Mouse (Mus musculus) liver, embryonic 14.5 days (tissue): ENCODE measurements around the gene Cym. TPM values are rescaled to one million over a fixed set of nuclear protein-coding genes. Genes with fewer than 3 reads are reported as not detected.

Experiments used
- ATAC-seq: fragments of 200-750 bp; cut with Nextera tagmentation; 2 replicates; pipeline ENCODE4 v1.8.0; 2017; ENCODE audit warnings: moderate number of reproducible peaks, mild to moderate bottlenecking, moderate library complexity; ENCODE audit not compliant: insufficient read depth
- DNase-seq, 3 experiments: peaks; one replicate each; pipeline ENCODE4 v3.0.0-alpha.2; 2012 to 2013; ENCODE audit warnings: low read depth in 3 of 3, low spot score in 3 of 3
- H3K27ac ChIP-seq: fragments of 300-500 bp; sonication (generic); 2 replicates; pipeline ENCODE4 v1.5.1; 2014; ENCODE audit warnings: moderate library complexity, mild to moderate bottlenecking, control low read depth, inconsistent platforms
- H3K27me3 ChIP-seq: fragments of 300-500 bp; sonication (generic); 2 replicates; pipeline ENCODE4 v1.6.1; 2014; ENCODE audit warnings: mild to moderate bottlenecking, low read length, moderate library complexity; ENCODE audit not compliant: control insufficient read depth, insufficient read depth
- H3K36me3 ChIP-seq: fragments of 300-500 bp; sonication (generic); replicated peaks from 2 replicates; pipeline ENCODE4 v1.6.1; 2014; ENCODE audit warnings: low read depth; ENCODE audit not compliant: control insufficient read depth, insufficient read depth
- H3K4me1 ChIP-seq, 2 experiments: fragments of 200-500 bp in 1 of 2; fragments of 300-500 bp in 1 of 2; sonication (generic) in 1 of 2; replicated peaks; 2 replicates each; pipeline ENCODE4 v1.6.1; 2012 to 2014; ENCODE audit warnings: antibody characterized with exemption in 1 of 2, inconsistent platforms in 1 of 2, low read length in 1 of 2; ENCODE audit not compliant: control insufficient read depth in 2 of 2, insufficient read depth in 2 of 2
- H3K4me2 ChIP-seq: fragments of 300-500 bp; sonication (generic); 2 replicates; pipeline ENCODE4 v1.6.1; 2014; ENCODE audit warnings: low read depth, mild to moderate bottlenecking, control low read depth, moderate library complexity
- H3K4me3 ChIP-seq, 2 experiments: fragments of 200-500 bp in 1 of 2; fragments of 300-500 bp in 1 of 2; sonication (generic) in 1 of 2; 2 replicates each; pipeline ENCODE4 v1.5.1; 2012 to 2014; ENCODE audit warnings: low read depth in 2 of 2, low read length in 2 of 2, mild to moderate bottlenecking in 2 of 2, control low read depth in 1 of 2, inconsistent platforms in 1 of 2, moderate library complexity in 1 of 2; ENCODE audit not compliant: insufficient read depth in 1 of 2
- H3K9ac ChIP-seq: fragments of 300-500 bp; sonication (generic); replicated peaks from 2 replicates; pipeline ENCODE4 v1.6.1; 2014; ENCODE audit warnings: mild to moderate bottlenecking, control low read depth, moderate library complexity
- H3K9me3 ChIP-seq: fragments of 300-500 bp; sonication (generic); 2 replicates; pipeline ENCODE4 v1.6.1; 2016; ENCODE audit warnings: low read length, mixed read lengths; ENCODE audit not compliant: control insufficient read depth
- CTCF ChIP-seq: IDR thresholded peaks from 2 replicates; pipeline ENCODE4 v1.5.1; 2016; ENCODE audit warnings: antibody characterized with exemption, low read depth, control low read depth
- EP300 ChIP-seq: IDR thresholded peaks from 2 replicates; pipeline ENCODE4 v1.6.1; 2016; ENCODE audit warnings: antibody characterized with exemption, low read depth
- WGBS: fragments of 180-500 bp; shearing (Covaris S2); extraction: QIAGEN DNeasy Blood & Tissue Kit; methylation state at CpG from one replicate; pipeline ENCODE4 v1.1.7; 2014; ENCODE audit not compliant: insufficient replicate concordance; 5-methylcytosine and 5-hydroxymethylcytosine counted together
- polyA plus RNA-seq, 2 experiments: library from polyadenylated mRNA; depleted of rRNA in 1 of 2; stranded (reverse) in 1 of 2; unstranded in 1 of 2; fragments of >200 nt; fragmentation: Nextera tagmentation in 1 of 2; extraction: Ambion mirVana in 1 of 2; gene quantifications; 2 replicates each; pipeline versions ENCODE4 v1.2.1 to v1.2.3; 2012 to 2014

The Cym gene
- polyA plus RNA-seq, 2 experiments, result 0.08 to 0.20 TPM

DNA sequence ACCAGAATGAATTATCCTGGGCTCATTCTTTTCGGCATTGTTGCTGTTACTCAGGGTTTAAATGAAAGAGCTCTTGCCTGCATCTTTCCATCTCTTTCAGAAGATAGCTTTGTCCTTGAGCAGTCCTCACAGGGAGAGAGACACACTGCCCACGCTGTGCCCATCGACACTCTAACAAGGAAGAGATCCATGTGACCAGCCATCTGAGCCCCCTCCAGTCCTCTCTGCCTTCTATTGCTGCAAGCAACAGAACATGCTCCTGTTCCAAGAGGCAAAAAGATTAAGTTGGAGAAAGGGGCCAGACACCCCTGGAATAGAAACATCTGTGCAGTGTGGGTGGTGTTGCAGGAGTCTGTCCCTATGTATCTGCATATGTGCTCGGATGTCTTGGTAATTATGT, 34.5 kb downstream of the Cym start:
- DNase-seq, result no peak
- ATAC-seq, result no peak
- Histone ChIP-seq H3K27me3 (no peaks in the 10 kb centered on the region), H3K27ac (no peak overlapping the region), H3K9me3 (no peaks in the 10 kb centered on the region), H3K4me3 (no peak overlapping the region), H3K9ac (no peak overlapping the region), H3K4me2 (no peak overlapping the region), H3K36me3 (no peaks in the 10 kb centered on the region), H3K4me1 (no peaks in the 10 kb centered on the region)
- TF ChIP-seq EP300 (no peak), CTCF (no peak)
- WGBS, result 56% methylated on average over 4 of the region's 4 CpGs

- H3K4me3 ChIP-seq, result no peak overlapping the region
- H3K9ac ChIP-seq, result no peak overlapping the region
- no peaks in the 10 kb centered on the region for H3K27me3 ChIP-seq
- no peak for DNase-seq
- no peak for TF ChIP-seq EP300
- TF ChIP-seq CTCF, result no peak
- ATAC-seq, result no peak
- no peaks in the 10 kb centered on the region for H3K36me3 ChIP-seq
- no peak overlapping the region for H3K4me2 ChIP-seq
- no peaks in the 10 kb centered on the region for H3K9me3 ChIP-seq
- no peaks in the 10 kb centered on the region for H3K4me1 ChIP-seq
- 47% methylated on average over 3 of the region's 3 CpGs for WGBS
- no peak overlapping the region for H3K27ac ChIP-seq
Observed at GRCm38 (mm10) chr3:107185597-107185996, 35.9 kb downstream of the Cym start.

- H3K4me3 ChIP-seq, result no peak overlapping the region
- H3K27ac ChIP-seq, result no peak overlapping the region
- no peaks in the 10 kb centered on the region for H3K4me1 ChIP-seq
- no peak overlapping the region for H3K9ac ChIP-seq
- WGBS, result 68% methylated on average over 3 of the region's 3 CpGs
- no peaks in the 10 kb centered on the region for H3K9me3 ChIP-seq
- TF ChIP-seq CTCF, result no peak
- TF ChIP-seq EP300, result no peak
- no peak overlapping the region for H3K4me2 ChIP-seq
- no peaks in the 10 kb centered on the region for H3K36me3 ChIP-seq
- H3K27me3 ChIP-seq, result no peaks in the 10 kb centered on the region
- ATAC-seq, result no peak
- no peak for DNase-seq
Observed at GRCm38 (mm10) chr3:107183178-107183577, 38.4 kb downstream of the Cym start.

- Histone ChIP-seq H3K4me2 (no peak within 1 kb of the TSS), H3K9ac (no peak within 1 kb of the TSS), H3K9me3 (no peaks in the 10 kb centered on the region), H3K27me3 (no peaks in the 10 kb centered on the region), H3K27ac (no peak within 1 kb of the TSS), H3K4me3 (no peak within 1 kb of the TSS), H3K4me1 (no peaks in the 10 kb centered on the region), H3K36me3 (no peaks in the 10 kb centered on the region)
- WGBS, result 58% methylated on average over 1 of the region's 1 CpGs
- DNase-seq (no peak), ATAC-seq (no peak)
- TF ChIP-seq EP300 (no peak), CTCF (no peak)
Observed at GRCm38 (mm10) chr3:107182756-107183155, 38.8 kb downstream of the Cym start, which contains the start of gene Kcna10. TSS of gene Kcna10 (plus strand) at chr3:107183056.

DNA sequence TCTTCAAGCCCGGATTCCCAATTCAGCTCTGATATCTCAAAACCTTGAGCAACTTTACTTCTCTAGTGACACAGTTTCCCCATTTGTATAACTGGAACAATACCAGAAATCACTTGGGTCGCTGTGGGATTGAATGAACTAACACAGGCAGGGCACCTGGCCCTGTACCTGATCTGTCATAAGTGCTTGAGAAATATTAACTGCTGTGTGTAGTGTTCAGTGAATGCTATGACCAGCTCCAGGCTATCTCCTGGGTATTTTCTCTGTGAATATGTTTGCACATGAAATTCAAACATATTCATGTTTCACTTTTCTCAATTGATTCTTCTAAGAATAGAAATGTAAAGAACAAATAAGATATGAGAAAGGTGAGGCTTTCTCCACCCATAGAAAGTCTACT, 40.7 kb downstream of the Cym start:
- no peak overlapping the region for H3K27ac ChIP-seq
- no peaks in the 10 kb centered on the region for H3K36me3 ChIP-seq
- WGBS, result 50% methylated on average over 2 of the region's 2 CpGs
- TF ChIP-seq CTCF (no peak), EP300 (no peak)
- H3K4me1 ChIP-seq, result no peaks in the 10 kb centered on the region
- no peak overlapping the region for H3K9ac ChIP-seq
- H3K27me3 ChIP-seq, result no peaks in the 10 kb centered on the region
- no peak for DNase-seq
- ATAC-seq, result no peak
- no peak overlapping the region for H3K4me3 ChIP-seq
- no peaks in the 10 kb centered on the region for H3K9me3 ChIP-seq
- no peak overlapping the region for H3K4me2 ChIP-seq
